Mouse (Mus musculus): ENCODE data around the gene Tsc22d3. TPM values are rescaled to one million over a fixed set of nuclear protein-coding genes. Genes with fewer than 3 reads are reported as not detected.
"Not testable (repeated sequence)": the region's sequence is repeated elsewhere in the genome, so short reads cannot be mapped to it uniquely, and the experiment has no call there.

Tsc22d3 gene
- total RNA-seq, 2 experiments from 2014 or later, result 97.2 to 105 TPM

DNA sequence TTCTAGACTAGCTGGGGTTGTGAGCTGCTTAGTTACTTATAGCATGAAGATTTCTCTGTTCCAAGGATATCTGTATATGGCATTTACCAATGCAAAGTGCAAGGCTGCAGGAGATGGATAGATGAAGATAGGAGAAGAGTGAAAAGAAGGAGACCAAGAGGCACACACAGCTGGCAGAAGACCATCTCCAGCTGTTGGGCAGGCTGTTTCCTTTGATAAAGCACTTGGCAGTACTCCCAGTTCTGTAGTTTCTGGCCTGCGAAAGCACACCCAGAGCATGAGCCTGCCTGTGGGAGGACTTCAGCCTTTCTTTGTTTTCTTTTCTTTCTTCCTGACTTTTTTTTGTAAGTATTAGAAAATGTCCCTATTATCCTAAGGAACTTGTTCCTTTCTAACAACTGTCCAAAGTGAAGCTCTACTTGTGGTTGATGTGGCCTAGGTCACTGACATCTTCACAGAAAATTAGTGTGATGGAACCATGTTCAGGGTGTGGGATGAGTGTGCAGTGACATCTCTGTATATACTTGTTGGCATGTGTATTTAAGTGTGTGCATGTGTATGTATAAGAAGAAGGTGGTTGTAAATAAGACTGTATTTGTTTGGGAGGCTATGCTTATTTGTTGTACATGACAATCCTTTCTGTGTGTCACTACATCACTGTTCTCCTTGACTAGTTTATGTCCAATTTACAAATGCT lies 32.6 kb downstream of the Tsc22d3 start:
- peak in 1 of 2 experiments; percentile 15 for DNase-seq (ENCODE audit: low spot score in 2 of 2)

DNA sequence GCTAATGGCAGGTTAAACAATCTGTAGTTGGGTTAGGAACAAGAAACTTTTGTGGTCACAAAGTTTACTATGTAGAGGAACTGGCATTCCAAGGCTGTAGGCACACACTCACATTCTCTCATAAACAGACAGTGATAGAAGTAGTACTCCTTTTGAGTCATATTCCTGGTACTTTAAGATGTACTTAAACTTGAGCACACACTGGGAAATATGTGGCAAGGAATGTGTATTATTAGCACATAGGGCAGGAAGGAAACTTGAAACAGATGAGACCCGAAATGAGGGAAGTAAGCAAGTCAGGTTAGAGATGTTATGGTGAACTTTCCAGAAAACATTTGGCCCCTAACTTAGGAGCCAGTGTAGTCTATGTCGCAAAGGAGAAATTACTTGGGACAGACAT lies 34.7 kb downstream of the Tsc22d3 start:
- DNase-seq (ENCODE audit: low spot score in 2 of 2), result no peak

DNA sequence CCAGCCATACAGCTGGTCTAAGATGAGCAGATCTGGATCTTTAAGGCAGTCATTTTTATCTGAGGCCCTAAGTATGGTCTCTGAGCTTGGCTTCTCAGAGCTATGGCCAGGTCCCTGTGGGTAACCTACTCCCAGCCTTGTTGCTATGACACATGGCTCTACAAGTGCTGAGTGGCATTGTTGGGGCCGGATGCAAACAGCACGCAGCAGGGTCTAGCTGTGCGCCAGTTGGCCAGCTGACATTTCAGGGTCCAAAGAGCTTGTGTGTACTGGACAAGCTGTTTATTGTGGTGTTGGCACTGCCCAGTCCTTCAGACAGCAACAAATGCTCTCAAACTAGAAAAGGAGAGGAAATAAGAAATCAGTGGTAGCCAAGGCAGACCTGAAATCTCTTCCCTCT lies 35.2 kb downstream of the Tsc22d3 start:
- no peak for DNase-seq (ENCODE audit: low spot score in 2 of 2)

DNA sequence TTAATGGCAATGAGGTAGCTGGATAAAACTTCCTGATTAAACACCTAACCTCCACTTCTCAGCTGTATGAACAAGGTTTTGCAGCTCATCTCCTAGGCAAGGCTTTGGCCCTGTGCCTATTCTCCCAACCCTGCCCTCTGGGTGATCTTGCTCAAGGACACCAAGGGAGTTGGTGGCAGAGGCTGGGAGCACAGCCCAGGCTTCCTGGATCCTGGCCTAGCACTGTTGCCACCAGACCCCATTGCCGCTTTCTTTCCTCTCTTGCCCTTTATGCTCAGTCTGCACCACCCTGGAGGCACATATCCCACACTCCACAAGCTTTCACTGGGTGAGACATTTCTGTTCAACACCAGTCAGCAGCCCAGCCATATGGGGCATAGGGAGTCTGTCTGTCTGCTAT lies 35.7 kb downstream of the Tsc22d3 start:
- no peak for DNase-seq (ENCODE audit: low spot score in 2 of 2)

DNA sequence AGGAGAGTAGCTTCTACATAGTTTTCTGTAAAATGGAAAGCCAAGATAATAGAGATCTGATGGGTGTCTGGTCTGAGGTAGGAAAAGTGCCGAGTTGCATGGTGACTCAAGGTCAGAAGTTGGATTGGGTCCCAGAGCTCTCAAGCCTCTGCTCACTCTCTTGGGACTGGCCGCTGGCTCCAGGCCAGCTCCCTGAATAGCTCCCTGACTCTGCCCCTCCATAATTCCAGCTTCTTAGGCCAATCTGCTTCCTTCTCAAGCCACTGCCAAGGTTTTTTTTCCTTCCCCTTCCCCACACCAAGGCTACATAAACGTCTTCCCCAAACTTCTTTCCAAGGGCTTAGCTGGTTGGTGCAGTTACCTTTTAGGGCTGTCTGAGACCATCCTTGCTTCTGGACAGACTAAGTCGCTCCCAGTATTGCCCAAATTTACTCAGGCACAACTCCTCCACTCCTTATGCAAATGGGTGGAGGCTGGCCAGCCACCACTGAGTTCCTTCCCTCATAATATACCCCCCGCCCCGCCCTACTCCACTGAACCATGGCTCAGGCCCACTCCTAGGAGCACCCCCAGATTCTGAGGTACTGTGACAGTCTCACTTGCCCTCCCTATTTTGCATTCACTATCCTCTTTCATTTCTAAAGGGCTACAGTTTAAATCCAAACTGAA lies 42.1 kb downstream of the Tsc22d3 start:
- peak; percentile 21 to 38 for DNase-seq (ENCODE audit: low spot score in 2 of 2)

DNA sequence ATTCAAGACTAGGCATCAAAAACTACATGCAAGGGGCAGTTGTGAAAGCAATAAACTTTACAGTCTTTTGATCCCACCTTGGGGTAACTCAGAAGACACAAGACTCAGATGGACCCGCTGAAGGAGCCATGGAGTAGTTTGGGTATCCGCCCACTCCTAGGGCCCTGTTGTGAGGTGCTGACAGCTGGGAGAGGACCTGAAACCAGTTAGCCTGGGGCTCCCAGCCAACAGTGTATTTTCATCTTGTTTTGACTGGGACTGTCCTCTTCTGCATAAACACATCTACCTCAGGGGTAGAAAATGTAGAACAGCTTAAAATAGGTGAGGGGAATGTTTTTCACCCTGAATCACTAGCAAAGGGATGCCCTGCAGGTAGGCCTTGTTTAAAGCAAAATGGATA lies 44.5 kb downstream of the Tsc22d3 start:
- DNase-seq (ENCODE audit: low spot score in 2 of 2), result no peak

DNA sequence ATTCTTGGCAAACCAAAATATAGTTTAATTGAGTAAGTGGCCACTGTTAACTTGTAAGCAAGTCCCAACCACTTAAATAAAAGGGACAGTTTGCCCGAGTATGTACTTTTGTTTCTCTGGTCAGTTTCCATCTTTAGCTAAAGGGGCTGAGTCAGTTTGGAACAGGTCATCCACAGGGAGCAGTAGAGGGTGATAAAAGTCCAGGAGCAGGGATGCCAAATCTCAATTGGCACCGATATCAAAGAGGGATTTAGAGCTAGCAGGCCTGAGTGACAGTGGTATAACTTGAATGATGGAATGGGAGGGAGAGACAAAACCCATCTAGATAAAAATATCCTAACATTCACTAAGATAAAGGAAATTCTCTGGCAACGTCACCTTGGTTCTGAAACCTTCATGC lies 45.0 kb downstream of the Tsc22d3 start:
- DNase-seq (ENCODE audit: low spot score in 2 of 2), result no peak

DNA sequence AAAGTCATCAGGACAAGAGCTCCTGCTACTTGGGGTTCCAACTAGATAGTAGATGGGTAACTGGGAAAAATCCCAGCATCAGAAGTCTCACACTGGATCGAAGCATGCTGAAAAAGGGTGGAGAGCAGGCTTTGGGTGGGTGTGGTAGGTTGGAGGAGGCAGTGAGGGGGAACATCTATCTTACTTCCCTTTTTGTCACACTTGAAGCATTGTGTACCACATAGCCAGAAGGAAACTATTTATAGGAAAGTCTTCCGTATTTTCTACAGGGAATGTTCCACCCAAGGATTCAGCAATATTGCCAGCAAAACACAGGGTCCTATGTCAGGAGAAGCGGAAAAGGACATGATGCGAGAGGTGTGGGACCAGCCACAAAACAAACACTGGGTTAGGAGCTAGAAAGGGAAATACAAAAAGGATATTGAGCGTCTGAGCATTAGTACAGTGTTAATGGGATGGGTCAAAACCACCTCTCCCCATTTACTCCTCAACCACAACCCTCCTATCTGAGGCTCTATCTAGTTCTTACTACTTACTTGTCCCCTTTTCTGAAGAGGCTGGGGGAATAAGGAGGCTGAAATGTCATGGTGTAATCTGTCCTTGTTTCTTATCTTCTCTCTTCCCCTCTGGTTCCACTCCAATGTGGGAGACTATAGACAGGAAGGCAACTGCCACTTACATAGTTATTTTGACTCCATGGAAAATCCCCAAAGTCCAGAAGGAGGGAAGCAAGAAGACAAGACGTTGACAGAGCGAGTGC lies 52.6 kb downstream of the Tsc22d3 start:
- no peak for DNase-seq (ENCODE audit: low spot score in 2 of 2)

DNA sequence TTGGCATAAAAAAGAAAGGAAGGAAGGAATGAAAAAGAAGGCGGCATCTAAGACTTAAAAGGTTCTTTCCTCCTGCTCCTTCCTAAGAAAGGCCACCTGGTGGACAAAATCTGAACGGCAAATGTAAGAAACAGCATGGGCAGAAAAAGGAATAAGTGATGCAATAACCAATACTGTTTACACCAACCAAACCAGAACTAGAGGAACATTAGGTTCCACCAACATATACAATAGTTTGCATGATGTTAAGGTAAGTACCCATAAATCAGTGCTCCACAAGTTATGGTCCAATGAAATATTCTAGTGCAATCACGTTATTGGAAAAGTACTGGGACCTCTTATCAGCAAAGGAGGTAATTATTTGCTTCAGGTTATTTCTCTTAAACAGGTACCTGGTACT lies 55.7 kb downstream of the Tsc22d3 start:
- DNase-seq (ENCODE audit: low spot score in 2 of 2), result peak in 1 of 2 experiments; percentile 48

DNA sequence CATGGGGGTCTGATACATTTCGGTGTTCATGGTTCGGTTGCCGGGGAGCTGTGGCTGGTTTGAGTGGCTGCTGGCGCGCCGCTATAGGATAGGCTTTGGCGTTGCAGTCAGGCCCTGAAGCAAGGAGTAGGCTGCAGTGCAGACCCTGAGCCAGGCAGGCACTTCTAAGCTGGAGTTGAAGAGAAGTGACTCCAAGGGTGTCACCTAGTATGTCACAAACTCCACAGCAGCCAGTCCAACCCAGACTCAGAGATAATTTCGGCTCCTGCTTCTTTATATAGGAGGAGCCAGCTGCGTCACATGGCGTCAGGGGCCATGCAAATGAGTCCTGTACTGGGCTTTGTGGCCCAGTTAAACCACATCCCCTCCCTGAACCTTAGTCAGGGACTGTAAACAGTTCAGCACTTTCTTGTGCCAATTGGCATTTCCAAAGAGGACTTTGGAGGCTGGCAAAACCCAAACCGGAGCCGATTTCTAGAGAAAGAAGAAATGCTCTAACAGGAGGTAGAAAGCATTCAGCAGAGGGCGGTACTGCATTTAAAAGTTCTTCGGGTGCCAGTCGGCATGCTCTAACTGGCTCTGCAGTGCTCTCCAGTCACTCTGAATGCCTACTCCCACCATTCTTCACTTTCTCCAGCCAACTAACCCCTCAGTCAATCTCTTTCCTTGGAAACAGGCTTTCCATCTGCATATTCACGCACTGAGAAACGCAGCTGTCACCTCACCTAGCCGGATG lies 57.4 kb downstream of the Tsc22d3 start:
- peak; percentile 30 to 57 for DNase-seq (ENCODE audit: low spot score in 2 of 2)

DNA sequence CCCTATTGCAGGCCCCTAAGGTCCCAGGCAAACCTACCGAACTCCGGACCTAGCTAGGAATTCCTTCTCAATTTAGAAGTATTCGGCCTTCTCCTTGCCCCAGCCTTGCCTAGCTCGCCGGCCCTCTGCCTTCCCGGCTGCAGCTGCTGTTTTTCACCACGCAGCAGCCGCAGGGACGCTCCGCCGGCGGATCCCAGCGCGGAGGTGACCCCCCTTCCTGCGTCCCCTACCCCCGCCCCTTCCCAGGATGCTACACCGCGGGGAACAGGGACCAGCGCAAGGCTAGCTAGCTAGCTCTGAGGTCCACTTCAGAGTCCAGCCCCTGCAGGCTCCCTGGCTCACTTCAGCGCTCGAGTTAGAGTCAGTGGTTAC lies 58.0 kb downstream of the Tsc22d3 start:
- DNase-seq (ENCODE audit: low spot score in 2 of 2), result peak; percentile 28 to 50

DNA sequence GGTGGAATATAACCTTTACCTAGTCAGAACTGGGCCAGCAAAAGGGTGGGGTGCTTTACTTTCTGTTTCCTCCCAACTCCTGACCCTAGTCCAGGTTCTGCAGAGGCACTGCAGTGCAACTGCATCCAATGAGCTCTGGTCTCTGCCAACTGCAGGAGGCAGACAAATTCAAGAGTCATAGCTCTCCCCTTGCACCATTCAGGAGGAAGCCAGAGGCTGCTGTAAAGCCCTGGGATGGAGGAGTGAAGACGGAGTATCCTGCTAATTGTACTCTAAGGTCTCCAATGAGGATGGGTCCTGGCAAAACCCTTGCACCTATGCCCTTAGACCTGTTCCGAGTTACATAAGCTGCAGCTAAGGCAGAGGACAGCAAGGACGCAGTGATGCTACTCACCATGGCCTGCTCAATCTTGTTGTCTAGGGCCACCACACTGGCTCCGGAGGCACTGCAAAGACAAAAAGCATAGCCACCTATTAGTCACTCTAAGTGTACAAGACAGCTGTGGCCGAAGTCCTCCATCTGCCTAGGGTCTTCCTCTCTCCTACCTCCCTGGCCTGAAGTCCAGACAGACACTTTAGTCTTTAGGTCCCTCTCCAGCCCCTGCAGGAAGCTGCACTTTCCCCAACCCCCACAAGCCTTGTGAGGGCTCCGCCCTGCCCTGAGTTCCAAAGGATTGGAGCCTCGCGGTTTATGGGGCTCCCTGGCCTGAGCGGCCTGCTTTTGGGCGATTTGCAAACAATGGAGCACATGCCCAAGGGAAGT lies 58.6 kb downstream of the Tsc22d3 start:
- peak in 1 of 2 experiments; percentile 29 for DNase-seq (ENCODE audit: low spot score in 2 of 2)

DNA sequence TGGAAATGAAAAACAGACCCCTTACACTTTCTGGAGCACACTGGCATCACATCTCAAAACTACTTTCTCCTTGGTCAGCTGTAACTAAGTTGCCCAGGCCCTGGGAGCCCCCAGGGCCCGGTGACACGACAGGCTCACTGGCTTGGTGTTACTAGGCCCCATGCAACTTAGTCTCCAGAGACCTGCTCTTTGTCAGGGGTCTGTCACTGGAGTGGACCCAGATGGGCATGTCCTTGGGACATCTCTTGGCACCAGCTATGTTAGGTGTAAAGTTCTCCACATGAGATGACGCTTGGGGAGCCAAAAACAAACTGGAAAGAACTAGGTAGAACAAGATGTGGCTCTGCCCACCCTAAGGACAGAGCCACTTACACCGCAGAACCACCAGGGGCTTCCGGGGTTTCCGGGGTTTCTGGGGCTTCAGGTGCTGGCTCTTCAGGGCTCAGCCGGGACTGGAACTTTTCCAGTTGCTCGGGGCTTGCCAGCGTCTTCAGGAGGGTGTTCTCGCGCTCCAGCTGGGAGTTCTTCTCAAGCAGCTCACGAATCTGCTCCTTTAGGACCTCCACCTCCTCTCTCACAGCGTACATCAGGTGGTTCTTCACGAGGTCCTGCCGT lies 59.9 kb downstream of the Tsc22d3 start:
- DNase-seq (ENCODE audit: low spot score in 2 of 2), result no peak

DNA sequence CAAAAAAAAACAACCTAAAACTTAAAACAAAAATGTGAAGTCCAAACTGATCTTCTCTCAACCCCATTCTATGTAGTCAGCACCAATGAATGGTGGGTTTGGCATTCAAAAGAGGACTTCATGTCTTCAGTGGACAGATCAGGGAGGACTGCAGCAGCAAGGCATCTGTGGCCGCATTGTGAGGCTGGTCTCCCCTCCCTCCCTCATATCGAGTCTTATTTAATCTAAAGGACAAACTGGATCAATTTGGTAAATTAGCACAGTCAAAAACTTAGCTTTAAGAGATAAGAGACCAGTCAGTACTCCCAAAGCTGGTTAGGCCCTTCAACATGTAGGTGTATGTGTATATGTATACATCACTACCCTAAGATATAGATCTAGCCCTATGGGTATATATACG lies 60.6 kb downstream of the Tsc22d3 start:
- DNase-seq (ENCODE audit: low spot score in 2 of 2), result not testable (repeated sequence)

DNA sequence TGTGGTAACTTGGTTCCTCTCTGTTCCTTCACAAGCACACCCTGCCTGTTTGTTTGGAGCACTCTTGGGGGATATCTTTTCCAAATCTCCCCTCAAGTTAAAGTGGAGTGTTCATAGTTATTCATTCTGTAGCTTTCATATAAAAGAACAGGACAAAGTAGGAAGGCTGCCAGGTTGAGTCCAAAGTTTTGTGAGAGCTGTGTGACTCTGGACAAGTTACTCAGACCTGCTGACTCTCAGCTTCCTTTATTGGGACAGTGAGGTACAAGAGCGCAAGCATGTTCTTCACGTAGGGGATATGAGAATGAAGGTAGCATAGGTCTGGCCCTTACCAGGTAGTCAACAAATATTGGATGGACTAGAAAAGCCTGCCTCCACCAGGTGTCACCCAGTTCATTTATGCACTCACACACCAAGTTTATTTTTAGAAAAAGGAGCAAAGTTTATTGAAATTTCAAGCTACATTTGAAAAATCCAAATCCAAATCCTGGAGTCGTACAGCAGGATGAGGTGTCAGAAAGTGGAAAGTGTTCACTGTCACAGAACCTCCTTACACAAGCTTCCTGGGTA lies 61.3 kb downstream of the Tsc22d3 start:
- DNase-seq (ENCODE audit: low spot score in 2 of 2), result no peak

DNA sequence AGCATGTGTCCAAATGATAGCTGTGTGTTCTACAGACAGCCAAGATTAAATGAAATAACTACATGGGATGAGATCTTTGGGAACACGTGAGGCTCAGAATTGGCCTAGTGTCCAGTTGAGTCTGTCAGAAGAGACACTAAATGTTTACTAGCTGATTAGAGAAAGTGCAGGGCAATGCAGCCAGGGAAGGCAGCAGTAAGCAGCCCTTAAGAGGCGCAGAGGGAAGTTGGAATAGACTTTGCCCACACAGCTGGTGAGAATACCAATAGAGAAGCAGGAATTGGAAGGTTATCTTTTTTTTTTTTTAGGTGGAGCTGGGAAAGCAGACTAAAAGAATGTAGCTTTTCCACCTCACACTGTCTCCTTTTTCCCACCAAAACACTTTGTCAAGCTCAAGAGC lies 61.8 kb downstream of the Tsc22d3 start:
- no peak for DNase-seq (ENCODE audit: low spot score in 2 of 2)

DNA sequence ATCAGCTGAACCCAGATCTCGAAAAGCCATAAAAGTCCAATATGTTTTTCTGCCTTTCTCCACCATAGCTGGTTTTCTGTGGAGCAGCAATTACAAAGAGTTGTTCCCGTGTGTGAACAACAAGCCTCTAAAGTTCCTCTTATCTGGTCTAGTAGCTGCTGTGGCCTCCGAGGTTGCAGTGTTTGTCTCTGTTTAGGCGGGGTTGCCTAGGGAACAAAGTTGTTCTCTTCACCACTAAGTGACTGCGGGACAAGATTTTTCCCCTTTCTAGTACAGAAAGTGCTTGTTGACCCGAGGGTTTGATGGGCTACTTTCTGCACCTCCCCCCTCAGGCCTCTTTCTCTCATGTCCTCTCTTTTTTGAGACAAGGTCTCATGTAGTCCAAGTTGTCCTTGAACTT lies 62.8 kb downstream of the Tsc22d3 start:
- DNase-seq (ENCODE audit: low spot score in 2 of 2), result no peak

DNA sequence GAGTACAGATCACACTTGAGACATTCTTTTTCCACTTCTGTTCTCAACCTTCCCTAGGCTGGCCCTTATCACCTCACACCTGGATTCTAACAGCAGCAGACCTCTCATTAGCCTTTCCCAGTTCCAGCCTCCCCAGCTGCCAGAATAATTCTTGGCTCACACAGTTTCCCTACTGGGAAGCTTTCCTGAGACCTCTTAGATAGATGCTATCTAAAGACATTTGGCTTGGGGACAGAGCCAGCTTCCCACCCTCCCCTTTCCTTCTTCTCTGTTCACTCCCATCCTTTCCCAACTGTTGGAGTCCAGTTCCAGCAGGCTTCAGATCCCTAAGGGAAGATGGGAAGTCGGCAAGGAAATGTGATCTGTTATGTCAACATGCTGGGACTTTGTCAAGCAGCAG lies 65.0 kb downstream of the Tsc22d3 start:
- no peak for DNase-seq (ENCODE audit: low spot score in 2 of 2)

DNA sequence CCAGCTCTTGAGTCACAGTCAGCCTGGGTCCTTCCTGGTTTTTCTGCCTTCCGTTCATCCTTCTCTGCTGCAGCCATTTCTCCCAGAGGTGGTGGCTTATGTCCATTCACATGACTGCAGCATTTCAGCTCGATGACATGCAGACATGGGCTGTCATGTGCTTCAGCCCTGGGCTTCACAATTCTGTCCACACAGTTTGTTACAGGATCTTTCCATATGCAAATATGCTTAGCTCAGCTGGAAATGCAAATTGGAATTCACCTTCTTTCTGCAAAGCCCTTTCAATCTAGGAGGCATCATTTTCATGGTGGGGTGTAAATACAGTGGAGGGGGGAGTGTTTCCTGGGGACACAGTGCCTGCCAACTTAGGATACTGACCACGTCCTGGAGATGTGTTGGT lies 66.2 kb downstream of the Tsc22d3 start:
- no peak for DNase-seq (ENCODE audit: low spot score in 2 of 2)

DNA sequence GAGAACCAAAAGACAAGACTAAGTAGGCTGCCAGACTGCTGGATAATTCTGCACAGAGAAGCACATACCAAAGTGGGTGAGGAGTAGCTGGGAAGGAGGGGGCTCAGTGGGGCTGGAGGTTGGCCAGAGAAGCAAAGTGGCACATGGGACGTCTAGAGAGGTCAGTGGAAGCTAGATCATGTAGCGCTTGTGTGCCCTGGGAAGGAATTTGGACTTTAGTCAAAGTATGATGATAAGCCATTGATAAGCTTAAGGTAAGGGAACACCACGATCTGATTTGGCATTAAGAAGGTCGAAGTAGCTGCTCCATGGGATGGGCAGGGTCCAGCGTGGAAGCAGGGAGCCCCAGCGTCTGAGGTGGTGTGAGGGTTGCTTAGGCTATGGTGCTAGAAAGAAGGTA lies 68.1 kb downstream of the Tsc22d3 start:
- no peak for DNase-seq (ENCODE audit: low spot score in 2 of 2)
